Mouse (Mus musculus) MEL (cell line): Measurements from ENCODE around the gene Mib2. TPM values are rescaled to one million over a fixed set of nuclear protein-coding genes. Genes with fewer than 3 reads are reported as not detected.

Experiments
- DNase-seq: peaks from one replicate; pipeline ENCODE4 v3.0.0; 2011; ENCODE audit warnings: low read depth, low spot score
- H3K27ac ChIP-seq: 2 replicates; pipeline ENCODE4 v1.5.1; 2012; ENCODE audit warnings: low read depth, mild to moderate bottlenecking, control low read depth, low read length, moderate library complexity; ENCODE audit not compliant: control insufficient read depth
- H3K27me3 ChIP-seq, 2 experiments: fragments of 150-350 bp in 1 of 2; sonication (generic) in 1 of 2; 2 replicates each; pipeline ENCODE4 v1.6.1; 2012; ENCODE audit warnings: low read length in 2 of 2, mild to moderate bottlenecking in 2 of 2, improper control_type of control experiment in 1 of 2, moderate library complexity in 1 of 2; ENCODE audit not compliant: insufficient read depth in 2 of 2, control insufficient read depth in 1 of 2
- H3K36me3 ChIP-seq, 2 experiments: 2 replicates each; pipeline ENCODE4 v1.6.1; 2012 to 2014; ENCODE audit warnings: low read length in 2 of 2, improper control_type of control experiment in 1 of 2, inconsistent platforms in 1 of 2, mild to moderate bottlenecking in 1 of 2; ENCODE audit not compliant: insufficient read depth in 2 of 2, control insufficient read depth in 1 of 2
- H3K4me1 ChIP-seq, 2 experiments: fragments of 150-350 bp in 1 of 2; sonication (generic) in 1 of 2; 2 replicates each; pipeline ENCODE4 v1.6.1; 2012; ENCODE audit warnings: low read length in 2 of 2, improper control_type of control experiment in 1 of 2, mild to moderate bottlenecking in 1 of 2; ENCODE audit not compliant: insufficient read depth in 2 of 2, control insufficient read depth in 1 of 2
- H3K4me3 ChIP-seq, 2 experiments: fragments of 150-350 bp in 1 of 2; sonication (generic) in 1 of 2; 2 replicates each; pipeline ENCODE4 v1.5.1; 2012; ENCODE audit warnings: low read depth in 2 of 2, low read length in 2 of 2, mild to moderate bottlenecking in 2 of 2, moderate library complexity in 2 of 2, control low read depth in 1 of 2, improper control_type of control experiment in 1 of 2; ENCODE audit not compliant: control insufficient read depth in 1 of 2, insufficient read depth in 1 of 2
- H3K79me2 ChIP-seq: 2 replicates; pipeline ENCODE4 v1.6.1; 2012; ENCODE audit warnings: mild to moderate bottlenecking, low read length, moderate library complexity; ENCODE audit not compliant: control insufficient read depth, poor library complexity, insufficient read depth
- H3K9ac ChIP-seq: 2 replicates; pipeline ENCODE4 v1.6.1; 2012; ENCODE audit warnings: low read depth, mild to moderate bottlenecking, control low read depth, low read length, moderate library complexity; ENCODE audit not compliant: control insufficient read depth, poor library complexity, severe bottlenecking
- H3K9me3 ChIP-seq: fragments of 150-350 bp; sonication (generic); replicated peaks from 2 replicates; pipeline ENCODE4 v1.6.1; 2012; ENCODE audit warnings: mild to moderate bottlenecking, low read length, improper control_type of control experiment, moderate library complexity; ENCODE audit not compliant: insufficient read depth
- BHLHE40 ChIP-seq: IDR thresholded peaks from 2 replicates; pipeline ENCODE4 v1.6.1; 2012; ENCODE audit warnings: low read depth, mild to moderate bottlenecking, inconsistent platforms, low read length, improper control_type of control experiment, borderline replicate concordance
- CHD1 ChIP-seq: IDR thresholded peaks from 2 replicates; pipeline ENCODE4 v1.6.1; 2012; ENCODE audit warnings: low read depth, mild to moderate bottlenecking, inconsistent platforms, low read length, improper control_type of control experiment
- CTCF ChIP-seq, 3 experiments: IDR thresholded peaks in 2 of 3; conservative IDR thresholded peaks in 1 of 3; 2 replicates each; pipeline ENCODE4 v1.5.1; 2011 to 2012; ENCODE audit warnings: low read length in 3 of 3, low read depth in 2 of 3, mild to moderate bottlenecking in 2 of 3, improper control_type of control experiment in 1 of 3, inconsistent platforms in 1 of 3, mixed read lengths in 1 of 3, moderate library complexity in 1 of 3; ENCODE audit not compliant: control insufficient read depth in 1 of 3, insufficient read depth in 1 of 3, poor library complexity in 1 of 3, severe bottlenecking in 1 of 3
- ELF1 ChIP-seq: IDR thresholded peaks from 2 replicates; pipeline ENCODE4 v1.6.1; 2014; ENCODE audit warnings: low read depth, mild to moderate bottlenecking, inconsistent platforms, low read length, improper control_type of control experiment, moderate library complexity
- EP300 ChIP-seq, 2 experiments: IDR thresholded peaks; 2 replicates each; pipeline ENCODE4 v1.6.1; 2011; ENCODE audit warnings: improper control_type of control experiment in 2 of 2, low read length in 2 of 2, low read depth in 1 of 2, mild to moderate bottlenecking in 1 of 2
- GABPA ChIP-seq: IDR thresholded peaks from 2 replicates; pipeline ENCODE4 v1.6.1; 2012; ENCODE audit warnings: low read depth, mild to moderate bottlenecking, inconsistent platforms, low read length, improper control_type of control experiment, moderate library complexity
- GATA1 ChIP-seq: IDR thresholded peaks from 2 replicates; pipeline ENCODE4 v1.6.1; 2011; ENCODE audit warnings: low read depth, low read length, improper control_type of control experiment
- HCFC1 ChIP-seq: IDR thresholded peaks from 2 replicates; pipeline ENCODE4 v1.6.1; 2012; ENCODE audit warnings: low read depth, mild to moderate bottlenecking, inconsistent platforms, low read length, improper control_type of control experiment, moderate library complexity
- KAT2A ChIP-seq: conservative IDR thresholded peaks from 2 replicates; pipeline ENCODE4 v1.6.1; 2012; ENCODE audit warnings: low read depth, low read length, improper control_type of control experiment, inconsistent platforms
- MAZ ChIP-seq: IDR thresholded peaks from 2 replicates; pipeline ENCODE4 v1.6.1; 2012; ENCODE audit warnings: low read depth, mild to moderate bottlenecking, inconsistent platforms, low read length, improper control_type of control experiment
- MXI1 ChIP-seq: IDR thresholded peaks from 2 replicates; pipeline ENCODE4 v1.6.1; 2011; ENCODE audit warnings: mild to moderate bottlenecking, low read depth, low read length, improper control_type of control experiment
- NELFE ChIP-seq: IDR thresholded peaks from 2 replicates; pipeline ENCODE4 v1.6.1; 2011; ENCODE audit warnings: low read depth, low read length, improper control_type of control experiment
- RAD21 ChIP-seq: IDR thresholded peaks from 2 replicates; pipeline ENCODE4 v1.6.1; 2011; ENCODE audit warnings: mild to moderate bottlenecking, low read depth, low read length, improper control_type of control experiment
- SMC3 ChIP-seq: IDR thresholded peaks from 2 replicates; pipeline ENCODE4 v1.6.1; 2011; ENCODE audit warnings: low read depth, low read length, improper control_type of control experiment
- TAL1 ChIP-seq: IDR thresholded peaks from 2 replicates; pipeline ENCODE4 v1.6.1; 2012; ENCODE audit warnings: mild to moderate bottlenecking, inconsistent platforms, low read length, moderate library complexity, mixed read lengths
- TBP ChIP-seq: IDR thresholded peaks from 2 replicates; pipeline ENCODE4 v1.8.0; 2011; ENCODE audit warnings: low read depth, low read length, improper control_type of control experiment
- TCF12 ChIP-seq: IDR thresholded peaks from 2 replicates; pipeline ENCODE4 v1.6.1; 2014; ENCODE audit warnings: low read depth, mild to moderate bottlenecking, inconsistent platforms, low read length, improper control_type of control experiment, moderate library complexity
- UBTF ChIP-seq: IDR thresholded peaks from 2 replicates; pipeline ENCODE4 v1.6.1; 2012; ENCODE audit warnings: low read depth, mild to moderate bottlenecking, inconsistent platforms, low read length, improper control_type of control experiment, moderate library complexity, borderline replicate concordance; ENCODE audit not compliant: insufficient read depth
- USF1 ChIP-seq: IDR thresholded peaks from 2 replicates; pipeline ENCODE4 v1.6.1; 2014; ENCODE audit warnings: low read depth, mild to moderate bottlenecking, inconsistent platforms, low read length, improper control_type of control experiment, moderate library complexity
- ZMIZ1 ChIP-seq: IDR thresholded peaks from 2 replicates; pipeline ENCODE4 v1.6.1; 2012; ENCODE audit warnings: low read depth, mild to moderate bottlenecking, inconsistent platforms, low read length, improper control_type of control experiment, moderate library complexity
- polyA plus RNA-seq, 2 experiments: library from polyadenylated mRNA; stranded (reverse) in 1 of 2; unstranded in 1 of 2; fragments of >175 nt in 1 of 2; fragments of >200 nt in 1 of 2; gene quantifications; 2 replicates each; pipeline versions ENCODE4 v1.2.1 to v1.2.4; 2012; ENCODE audit warnings: low replicate concordance in 2 of 2, low read depth in 1 of 2; ENCODE audit not compliant: insufficient read length in 2 of 2, insufficient read depth in 1 of 2, missing spikeins in 1 of 2
- total RNA-seq: library from RNA; depleted of rRNA; stranded (reverse); fragments of 300-350 nt; gene quantifications from 2 replicates; pipeline ENCODE4 v1.2.3, GENCODE M21; 2012

The Mib2 gene
- total and polyA plus RNA-seq, 3 experiments: 21.4 to 38.3 TPM; not detected in 1

GRCm38 (mm10) chr4:155653451-155654182 is 15.4 kb downstream of the Mib2 start:
- Histone ChIP-seq H3K27me3 (no peaks in the 10 kb centered on the region), H3K4me3 (no peak overlapping the region), H3K9ac (no peak overlapping the region), H3K36me3 (peaks cover 0 to 11% of the 10 kb centered on the region in 2 experiments; a peak in 2 of 4 replicates), H3K9me3 (no peaks in the 10 kb centered on the region)
- no peak for TF ChIP-seq RAD21
- TF ChIP-seq TAL1: no peak
- TF ChIP-seq, all 39 proteins: peak for 0
- no peak for DNase-seq
- H3K4me1 ChIP-seq: no peaks in the 10 kb centered on the region
- H3K27ac ChIP-seq: no peak overlapping the region
- H3K79me2 ChIP-seq: no peaks in the 10 kb centered on the region

DNA sequence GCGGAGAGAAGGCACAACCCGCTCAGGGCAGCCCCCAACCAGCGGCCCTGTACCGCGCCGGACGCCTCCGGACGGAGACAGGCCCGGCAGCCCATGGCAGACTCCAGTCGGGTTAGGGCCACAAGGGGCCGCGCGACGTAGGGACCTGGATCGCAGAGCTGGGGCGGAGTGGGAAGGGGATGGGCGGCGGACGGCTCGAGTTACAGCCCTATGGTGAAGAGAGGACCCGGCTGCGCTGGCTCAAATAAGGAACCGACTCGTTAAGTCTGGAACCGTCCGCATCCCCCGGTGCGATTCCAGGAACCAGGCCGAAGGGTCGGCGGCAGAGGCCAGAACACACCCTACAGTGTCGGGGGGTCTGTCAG is 15.9 kb downstream of the Mib2 start, which contains the start of gene Mmp23:
Mmp23 (minus strand) TSS at position 299 of the 365 bp plus-strand sequence.
- H3K9me3 ChIP-seq: no peaks in the 10 kb centered on the region
- peaks cover 0 to 11% of the 10 kb centered on the region in 2 experiments; a peak in 2 of 4 replicates for H3K36me3 ChIP-seq
- no peaks in the 10 kb centered on the region for H3K4me1 ChIP-seq
- no peak within 1 kb of the TSS for H3K9ac ChIP-seq
- no peaks in the 10 kb centered on the region for H3K79me2 ChIP-seq
- H3K27me3 ChIP-seq: no peaks in the 10 kb centered on the region
- H3K27ac ChIP-seq: no peak within 1 kb of the TSS
- H3K4me3 ChIP-seq: no peak within 1 kb of the TSS
- TF ChIP-seq TBP (no peak), ELF1 (no peak), MAZ (no peak), KAT2A (no peak), EP300 (IDR thresholded peaks at IDR 0.05; ENCODE audit: low read depth in 1 of 2, low read length in 2 of 2) (no peak), ZMIZ1 (no peak), TCF12 (no peak), SMC3 (no peak), MXI1 (no peak), UBTF (no peak), GABPA (no peak), NELFE (no peak), BHLHE40 (no peak), RAD21 (no peak), CTCF (IDR thresholded peaks at IDR 0.05 in 2 of 3, conservative IDR thresholded peaks at IDR 0.05 in 1 of 3; ENCODE audit: control insufficient read depth in 1 of 3, insufficient read depth in 1 of 3, low read depth in 2 of 3, low read length in 3 of 3, poor library complexity in 1 of 3, severe bottlenecking in 1 of 3) (no peak), CHD1 (no peak), TAL1 (no peak), USF1 (no peak), GATA1 (no peak), HCFC1 (no peak)
- no peak for DNase-seq
